Comparison of ENCODE assay signal across 10 mouse cellular contexts in the genomic region with DNA sequence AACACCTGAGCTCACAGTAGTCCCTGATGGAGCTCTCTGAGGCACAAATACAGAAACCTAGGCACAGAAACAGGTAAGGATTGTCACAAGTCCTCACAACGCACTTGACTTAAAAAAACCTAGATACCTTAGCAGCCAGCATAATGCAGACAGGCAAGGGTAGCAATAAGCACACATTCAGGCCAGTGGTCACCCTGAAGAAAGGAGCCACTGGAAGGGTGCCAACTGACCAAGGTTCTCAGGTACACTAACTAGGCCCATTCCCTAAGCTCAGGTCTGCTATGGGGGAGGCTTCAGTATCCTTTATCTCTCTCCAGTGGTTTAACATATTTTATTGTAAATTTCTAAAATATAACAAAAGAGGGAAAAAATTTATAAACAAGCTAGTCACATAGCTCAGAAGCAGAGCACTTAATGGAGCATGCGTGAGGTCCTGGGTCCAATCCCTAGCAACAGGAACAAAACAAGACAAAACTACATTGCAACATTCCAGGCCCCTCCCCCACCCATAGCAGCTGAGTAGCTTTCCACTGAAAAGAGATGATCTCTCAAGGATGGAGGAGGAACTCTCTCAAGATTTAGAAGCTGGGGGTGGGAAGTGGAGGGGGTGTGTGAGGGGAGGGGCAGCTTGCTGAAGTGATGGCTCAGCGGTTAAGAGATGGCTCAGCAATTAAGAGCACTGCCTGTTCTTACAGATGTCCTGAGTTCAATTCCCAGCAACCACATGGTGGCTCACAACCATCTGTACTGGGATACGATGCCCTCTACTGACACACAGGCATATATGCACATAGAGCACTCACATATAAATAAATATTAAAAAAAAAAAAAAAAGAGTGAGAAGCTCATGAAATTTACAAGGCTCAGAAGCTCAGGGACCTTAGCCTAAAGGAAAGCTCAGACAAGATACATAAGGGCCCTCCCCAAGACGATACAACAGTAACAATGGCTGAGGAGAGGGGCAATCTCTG. TPM values are rescaled to one million over a fixed set of nuclear protein-coding genes. Genes with fewer than 3 reads are reported as not detected.
DNase-seq lines count a peak whose midpoint lies in the region; ATAC-seq and TF ChIP-seq lines count a peak whose summit lies in the region.
"Had no signal": no experiment of that assay in that cellular context is flagged by ENCODE, and none has a peak within 500 bp of the region (broad histone marks: within the 10 kb centered on the region; RNA-seq: fewer than 3 reads in every experiment).

No protein-coding gene starts in this region.

- peak overlapping the region; percentile 46; the same call in 1 of the 2 replicates for H3K27ac ChIP-seq in intestine, postnatal 0 days (ENCODE audit: low read depth, low read length)
- H3K27ac ChIP-seq: heart, embryonic 15.5 days; limb, embryonic 13.5 days had no signal

- H3K27me3 ChIP-seq in intestine, postnatal 0 days (replicated peaks; ENCODE audit: control insufficient read depth, insufficient read depth, low read length), result no peaks in the 10 kb centered on the region
- H3K27me3 ChIP-seq: heart, embryonic 15.5 days; limb, embryonic 13.5 days had no signal

- no peaks in the 10 kb centered on the region for H3K4me1 ChIP-seq in intestine, postnatal 0 days (replicated peaks; ENCODE audit: control insufficient read depth, insufficient read depth, low read length)
- H3K4me1 ChIP-seq: limb, embryonic 13.5 days had no signal

- ATAC-seq in intestine, postnatal 0 days, result peak; percentile 46

- WGBS in intestine, postnatal 0 days, result 73% methylated on average over 5 of the region's 5 CpGs

- H3K9me3 ChIP-seq in intestine, postnatal 0 days (ENCODE audit: control insufficient read depth), result no peaks in the 10 kb centered on the region
- H3K9me3 ChIP-seq: heart, embryonic 15.5 days; limb, embryonic 13.5 days had no signal

- H3K36me3 ChIP-seq in intestine, postnatal 0 days (ENCODE audit: control insufficient read depth, insufficient read depth), result peaks cover 44% of the 10 kb centered on the region

- peak; percentile 42 for TF ChIP-seq CTCF in intestine, postnatal 0 days (IDR thresholded peaks at IDR 0.05; ENCODE audit: low read depth)

- H3K4me3 ChIP-seq in intestine, postnatal 0 days (ENCODE audit: low read depth, low read length), result no peak overlapping the region
- H3K4me3 ChIP-seq: heart, embryonic 15.5 days; limb, embryonic 13.5 days had no signal

- intact Hi-C loops in heart, postnatal 36 days (cut with DNase I), result no loop called here

- peak; percentile 96 for DNase-seq in heart, adult 11 months
- DNase-seq in heart, postnatal 36 days, result no peak
- peak; percentile 49 for DNase-seq in NIH3T3 (ENCODE audit: low read depth)
- DNase-seq in lung, postnatal 36 days, result peak; percentile 89
- no peak for DNase-seq in right cerebral cortex, postnatal 25 days
- DNase-seq in ovary, adult 18-20 months (ENCODE audit: low spot score), result no peak
- no peak for DNase-seq in cerebellum, adult 11-12 months

- H3K4me2 ChIP-seq in intestine, postnatal 0 days (replicated peaks; ENCODE audit: low read depth), result no peak overlapping the region
- H3K4me2 ChIP-seq: heart, embryonic 15.5 days; limb, embryonic 13.5 days had no signal

- no peak overlapping the region for H3K9ac ChIP-seq in intestine, postnatal 0 days (ENCODE audit: low read depth, low read length)
- H3K9ac ChIP-seq: heart, embryonic 15.5 days; limb, embryonic 13.5 days had no signal

RNA-seq across cellular contexts. Expression of a gene that starts 20.4 kb away (rescaled TPM):
- 100 to 1,000 TPM; 234 to 241 TPM for total RNA-seq in heart, postnatal 36 days (2021)
- 86.9 and 89.2 TPM in 2 replicates for polyA plus RNA-seq in intestine, postnatal 0 days (2015; fragmentation: Nextera tagmentation; extraction: Ambion mirVana)

RNA-seq across cellular contexts. Expression of a gene that starts 50.1 kb away (rescaled TPM):
- 10 to 100 TPM; 29.2 to 29.4 TPM for total RNA-seq in heart, postnatal 36 days (2021)
- polyA plus RNA-seq in intestine, postnatal 0 days (2015; fragmentation: Nextera tagmentation; extraction: Ambion mirVana), result 29.9 and 30.3 TPM in 2 replicates

Comparison
In these comparisons a context has a peak if more than half of its experiments do, and no peak if none do; other contexts are left out.
1. DNase-seq: peak in heart, adult 11 months (single experiment), NIH3T3 (single experiment) and lung, postnatal 36 days (single experiment); none in heart, postnatal 36 days (0 of 2), right cerebral cortex, postnatal 25 days (single experiment), ovary, adult 18-20 months (single experiment) and cerebellum, adult 11-12 months (single experiment).